Mouse (Mus musculus) intestine, embryonic 15.5 days (tissue): Measurements from ENCODE around the gene Prdm16. TPM values are rescaled to one million over a fixed set of nuclear protein-coding genes. Genes with fewer than 3 reads are reported as not detected.

ENCODE experiments used
- ATAC-seq: fragments of 200-750 bp; cut with Nextera tagmentation; 2 replicates; pipeline ENCODE4 v1.8.0; 2017; ENCODE audit warnings: moderate TSS enrichment, moderate library complexity
- H3K27ac ChIP-seq: fragments of 300-500 bp; sonication (generic); 2 replicates; pipeline ENCODE4 v1.5.1; 2015; ENCODE audit warnings: mild to moderate bottlenecking, inconsistent platforms
- H3K27me3 ChIP-seq: fragments of 300-500 bp; sonication (generic); replicated peaks from 2 replicates; pipeline ENCODE4 v1.6.1; 2015; ENCODE audit warnings: inconsistent platforms
- H3K36me3 ChIP-seq: fragments of 300-500 bp; sonication (generic); 2 replicates; pipeline ENCODE4 v1.6.1; 2015; ENCODE audit warnings: inconsistent platforms
- H3K4me1 ChIP-seq: fragments of 300-500 bp; sonication (generic); replicated peaks from 2 replicates; pipeline ENCODE4 v1.6.1; 2015; ENCODE audit warnings: inconsistent platforms
- H3K4me2 ChIP-seq: fragments of 300-500 bp; sonication (generic); replicated peaks from 2 replicates; pipeline ENCODE4 v1.6.1; 2015; ENCODE audit warnings: mild to moderate bottlenecking, inconsistent platforms
- H3K4me3 ChIP-seq: fragments of 300-500 bp; sonication (generic); replicated peaks from 2 replicates; pipeline ENCODE4 v1.5.1; 2015; ENCODE audit warnings: inconsistent platforms
- H3K9ac ChIP-seq: fragments of 300-500 bp; sonication (generic); 2 replicates; pipeline ENCODE4 v1.6.1; 2015; ENCODE audit warnings: inconsistent platforms
- H3K9me3 ChIP-seq: fragments of 300-500 bp; sonication (generic); 2 replicates; pipeline ENCODE4 v1.6.1; 2016; ENCODE audit warnings: inconsistent platforms
- WGBS: fragments of 180-500 bp; shearing (Covaris S2); methylation state at CpG from one replicate; pipeline ENCODE4 v1.1.7; 2015; 5-methylcytosine and 5-hydroxymethylcytosine counted together
- polyA plus RNA-seq: library from polyadenylated mRNA; unstranded; fragments of >200 nt; fragmentation: Nextera tagmentation; extraction: Ambion mirVana; gene quantifications from 2 replicates; pipeline ENCODE4 v1.2.1, GENCODE M21; 2015

The Prdm16 gene
- polyA plus RNA-seq, 1 experiment from 2014 or later: 16.4 TPM

- whole genome bisulfite sequencing: 11% methylated on average over 11 of the region's 11 CpGs
- ATAC-seq: peak; percentile 86
Measured at GRCm38 (mm10) chr4:154348197-154348786, 288.4 kb downstream of the Prdm16 start.

GRCm38 (mm10) chr4:154346731-154347522, 289.7 kb downstream of the Prdm16 start:
- no peaks in the 10 kb centered on the region for H3K9me3 ChIP-seq
- H3K9ac ChIP-seq: no peak overlapping the region
- no peak overlapping the region for H3K4me3 ChIP-seq
- 0 out of 2 replicates have a peak, but pooled peaks cover 3% of the 10 kb centered on the region for H3K27me3 ChIP-seq
- H3K27ac ChIP-seq: no peak overlapping the region
- no peaks in the 10 kb centered on the region for H3K36me3 ChIP-seq
- H3K4me2 ChIP-seq: no peak overlapping the region
- peaks cover 17% of the 10 kb centered on the region for H3K4me1 ChIP-seq
- ATAC-seq: no peak
- 34% methylated on average over 19 of the region's 19 CpGs for WGBS

More at GRCm38 (mm10) chr4:154348197-154348786, 288.4 kb downstream of the Prdm16 start:
- Histone ChIP-seq H3K9me3 (no peaks in the 10 kb centered on the region), H3K27ac (no peak overlapping the region; the same call in 1 of the 2 replicates), H3K9ac (no peak overlapping the region), H3K36me3 (no peaks in the 10 kb centered on the region), H3K27me3 (0 out of 2 replicates have a peak, but pooled peaks cover 3% of the 10 kb centered on the region), H3K4me3 (no peak overlapping the region), H3K4me2 (peak overlapping the region; percentile 5; the same call in 1 of the 2 replicates), H3K4me1 (peaks cover 17% of the 10 kb centered on the region)

- ATAC-seq: no peak
- Histone ChIP-seq H3K9me3 (no peaks in the 10 kb centered on the region), H3K4me3 (no peak overlapping the region), H3K4me1 (peaks cover 15% of the 10 kb centered on the region), H3K4me2 (no peak overlapping the region), H3K36me3 (no peaks in the 10 kb centered on the region), H3K9ac (no peak overlapping the region), H3K27me3 (no peaks in the 10 kb centered on the region; the same call in 1 of the 2 replicates), H3K27ac (0 out of 2 replicates have a peak overlapping the region, but pooled peaks have one; percentile 22)
- 30% methylated on average over 10 of the region's 10 CpGs for WGBS
Measured at GRCm38 (mm10) chr4:154336650-154337049, 300.0 kb downstream of the Prdm16 start.

- H3K9ac ChIP-seq: 0 out of 2 replicates have a peak within 1 kb of the TSS, but pooled peaks have one; percentile 8
Measured at GRCm38 (mm10) chr4:154335761-154336160, 300.9 kb downstream of the Prdm16 start, which contains the start of gene B230104I21Rik. TSS of gene B230104I21Rik (plus strand) at chr4:154336127.

GRCm38 (mm10) chr4:154334699-154335402, 301.8 kb downstream of the Prdm16 start:
- Histone ChIP-seq H3K4me2 (peak overlapping the region; percentile 50), H3K4me1 (peaks cover 26% of the 10 kb centered on the region), H3K27me3 (no peaks in the 10 kb centered on the region; the same call in 1 of the 2 replicates), H3K36me3 (no peaks in the 10 kb centered on the region), H3K4me3 (peak overlapping the region; percentile 27), H3K9ac (0 out of 2 replicates have a peak overlapping the region, but pooled peaks have one; percentile 8), H3K9me3 (no peaks in the 10 kb centered on the region), H3K27ac (no peak overlapping the region)
- peak; percentile 44; the same call in 1 of the 2 replicates for ATAC-seq
- 71% methylated on average over 42 of the region's 48 CpGs for WGBS

More at GRCm38 (mm10) chr4:154335761-154336160, 300.9 kb downstream of the Prdm16 start, which contains the start of gene B230104I21Rik:
- H3K27me3 ChIP-seq: no peaks in the 10 kb centered on the region; the same call in 1 of the 2 replicates
- peak within 1 kb of the TSS; percentile 50 for H3K4me2 ChIP-seq
- H3K4me3 ChIP-seq: peak within 1 kb of the TSS; percentile 27
- H3K4me1 ChIP-seq: peaks cover 22% of the 10 kb centered on the region
- no peak for ATAC-seq
- no peaks in the 10 kb centered on the region for H3K9me3 ChIP-seq
- H3K36me3 ChIP-seq: no peaks in the 10 kb centered on the region
- 65% methylated on average over 12 of the region's 12 CpGs for WGBS
- H3K27ac ChIP-seq: 0 out of 2 replicates have a peak within 1 kb of the TSS, but pooled peaks have one; percentile 22

- Histone ChIP-seq H3K4me3 (no peak overlapping the region), H3K36me3 (no peaks in the 10 kb centered on the region), H3K27ac (no peak overlapping the region), H3K4me1 (peaks cover 31% of the 10 kb centered on the region), H3K4me2 (no peak overlapping the region), H3K9me3 (no peaks in the 10 kb centered on the region), H3K27me3 (0 out of 2 replicates have a peak, but pooled peaks cover 1% of the 10 kb centered on the region), H3K9ac (no peak overlapping the region)
- no peak for ATAC-seq
- WGBS: 63% methylated on average over 8 of the region's 8 CpGs
Measured at GRCm38 (mm10) chr4:154333300-154333699, 303.4 kb downstream of the Prdm16 start.

GRCm38 (mm10) chr4:154331271-154331670, 305.4 kb downstream of the Prdm16 start:
- Histone ChIP-seq H3K36me3 (no peaks in the 10 kb centered on the region), H3K4me3 (no peak overlapping the region), H3K4me2 (no peak overlapping the region), H3K9ac (no peak overlapping the region), H3K27me3 (0 out of 2 replicates have a peak, but pooled peaks cover 5% of the 10 kb centered on the region), H3K9me3 (no peaks in the 10 kb centered on the region), H3K4me1 (peaks cover 27% of the 10 kb centered on the region), H3K27ac (no peak overlapping the region)
- ATAC-seq: no peak
- 37% methylated on average over 12 of the region's 12 CpGs for WGBS

- H3K27me3 ChIP-seq: 0 out of 2 replicates have a peak, but pooled peaks cover 5% of the 10 kb centered on the region
- no peak overlapping the region for H3K9ac ChIP-seq
- WGBS: 83% methylated on average over 7 of the region's 7 CpGs
- no peaks in the 10 kb centered on the region for H3K36me3 ChIP-seq
- H3K27ac ChIP-seq: no peak overlapping the region
- no peaks in the 10 kb centered on the region for H3K9me3 ChIP-seq
- ATAC-seq: no peak
- H3K4me3 ChIP-seq: no peak overlapping the region
- H3K4me1 ChIP-seq: peaks cover 21% of the 10 kb centered on the region
- H3K4me2 ChIP-seq: no peak overlapping the region
Measured at GRCm38 (mm10) chr4:154330001-154330400, 306.7 kb downstream of the Prdm16 start.

- H3K4me3 ChIP-seq: no peak overlapping the region
- H3K9me3 ChIP-seq: no peaks in the 10 kb centered on the region
- 0 out of 2 replicates have a peak, but pooled peaks cover 5% of the 10 kb centered on the region for H3K27me3 ChIP-seq
- WGBS: 13% methylated on average over 6 of the region's 6 CpGs
- H3K27ac ChIP-seq: no peak overlapping the region
- no peaks in the 10 kb centered on the region for H3K36me3 ChIP-seq
- no peak overlapping the region for H3K4me2 ChIP-seq
- peak; percentile 69 for ATAC-seq
- H3K9ac ChIP-seq: no peak overlapping the region
- H3K4me1 ChIP-seq: peaks cover 21% of the 10 kb centered on the region
Measured at GRCm38 (mm10) chr4:154328836-154329235, 307.8 kb downstream of the Prdm16 start.

- peak; percentile 37; the same call in 1 of the 2 replicates for ATAC-seq
Measured at GRCm38 (mm10) chr4:154328431-154328830, 308.2 kb downstream of the Prdm16 start.

GRCm38 (mm10) chr4:154325410-154325809, 311.3 kb downstream of the Prdm16 start:
- 54% methylated on average over 4 of the region's 4 CpGs for WGBS
- no peak for ATAC-seq

More at GRCm38 (mm10) chr4:154328431-154328830, 308.2 kb downstream of the Prdm16 start:
- Histone ChIP-seq H3K27me3 (0 out of 2 replicates have a peak, but pooled peaks cover 5% of the 10 kb centered on the region), H3K9me3 (no peaks in the 10 kb centered on the region), H3K4me3 (no peak overlapping the region), H3K27ac (no peak overlapping the region), H3K4me1 (peaks cover 21% of the 10 kb centered on the region), H3K9ac (no peak overlapping the region), H3K36me3 (no peaks in the 10 kb centered on the region), H3K4me2 (no peak overlapping the region)
- 7% methylated on average over 20 of the region's 20 CpGs for WGBS

More at GRCm38 (mm10) chr4:154325410-154325809, 311.3 kb downstream of the Prdm16 start:
- Histone ChIP-seq H3K4me1 (peaks cover 6% of the 10 kb centered on the region; the same call in 1 of the 2 replicates), H3K9me3 (no peaks in the 10 kb centered on the region), H3K4me2 (no peak overlapping the region), H3K27ac (no peak overlapping the region), H3K36me3 (no peaks in the 10 kb centered on the region), H3K27me3 (0 out of 2 replicates have a peak, but pooled peaks cover 5% of the 10 kb centered on the region), H3K9ac (no peak overlapping the region), H3K4me3 (no peak overlapping the region)
